Mouse (Mus musculus): Measurements from ENCODE around the gene Hoxc9. TPM values are rescaled to one million over a fixed set of nuclear protein-coding genes. Genes with fewer than 3 reads are reported as not detected.

Hoxc9 gene
- polyA plus RNA-seq, 1 experiment from 2014 or later = 0.75 TPM

GRCm38 (mm10) chr15:102955007-102955382, 21.2 kb upstream of the Hoxc9 start:
- Histone ChIP-seq H3K9me3 (ENCODE audit: control insufficient read depth, low read length) (no peaks in the 10 kb centered on the region), H3K27me3 (ENCODE audit: control insufficient read depth, insufficient read depth, low read length) (peaks cover 99% of the 10 kb centered on the region), H3K36me3 (replicated peaks; ENCODE audit: control insufficient read depth, insufficient read depth) (no peaks in the 10 kb centered on the region), H3K4me3 (replicated peaks; ENCODE audit: low read length) (no peak overlapping the region), H3K4me2 (replicated peaks) (no peak overlapping the region), H3K9ac (no peak overlapping the region), H3K4me1 (replicated peaks; ENCODE audit: control insufficient read depth, insufficient read depth, low read length) (no peaks in the 10 kb centered on the region), H3K27ac (no peak overlapping the region)
- ATAC-seq (ENCODE audit: low FRiP score) (no peak), DNase-seq (ENCODE audit: low spot score) (no peak)
- WGBS = 1% methylated on average over 28 of the region's 28 CpGs

DNA sequence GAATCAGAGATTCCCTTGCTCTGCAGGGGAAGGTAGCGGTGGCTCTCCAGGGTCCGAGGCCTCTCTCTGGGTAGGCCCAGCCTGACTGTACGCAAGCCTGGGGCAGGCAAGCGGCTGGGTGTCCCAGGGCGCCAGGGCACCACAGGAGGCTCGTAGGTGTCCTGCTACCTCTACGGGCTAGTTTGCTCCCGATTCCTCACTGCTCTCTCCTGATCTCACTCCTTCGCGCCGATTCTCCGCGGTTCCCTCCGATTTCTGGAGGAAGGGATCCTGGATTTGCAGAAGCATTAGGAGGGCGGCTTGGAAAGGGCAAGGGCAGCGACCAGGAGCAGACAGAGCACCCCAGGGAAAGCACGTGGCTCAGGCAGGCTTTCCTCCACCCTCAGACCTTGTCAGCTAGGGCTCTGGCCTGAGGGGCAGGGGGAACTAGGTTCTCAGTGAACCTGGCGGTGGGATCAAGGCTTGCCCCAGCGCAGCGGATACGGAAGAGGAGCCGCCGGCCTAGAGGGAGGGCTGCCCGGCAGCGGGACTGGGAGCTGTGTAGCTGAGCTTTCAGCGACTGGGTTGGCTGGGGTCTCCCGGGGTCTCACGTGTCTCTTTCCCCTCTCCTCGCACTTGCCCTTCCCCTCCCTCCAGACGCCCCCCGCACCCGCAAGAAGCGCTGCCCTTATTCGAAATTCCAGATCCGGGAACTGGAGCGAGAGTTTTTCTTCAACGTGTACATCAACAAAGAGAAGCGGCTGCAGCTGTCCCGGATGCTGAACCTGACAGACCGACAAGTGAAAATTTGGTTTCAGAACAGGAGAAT, 20.2 kb upstream of the Hoxc9 start:
- no peak overlapping the region for H3K4me2 ChIP-seq (replicated peaks)
- WGBS = under 1% methylated on average over 40 of the region's 40 CpGs
- ATAC-seq (ENCODE audit: low FRiP score) (no peak), DNase-seq (ENCODE audit: low spot score) (no peak)
- no peaks in the 10 kb centered on the region for H3K36me3 ChIP-seq (replicated peaks; ENCODE audit: control insufficient read depth, insufficient read depth)
- H3K27ac ChIP-seq = no peak overlapping the region
- H3K27me3 ChIP-seq (ENCODE audit: control insufficient read depth, insufficient read depth, low read length) = peaks cover 100% of the 10 kb centered on the region
- H3K9ac ChIP-seq = no peak overlapping the region
- H3K4me1 ChIP-seq (replicated peaks; ENCODE audit: control insufficient read depth, insufficient read depth, low read length) = no peaks in the 10 kb centered on the region
- no peak overlapping the region for H3K4me3 ChIP-seq (replicated peaks; ENCODE audit: low read length)
- no peaks in the 10 kb centered on the region for H3K9me3 ChIP-seq (ENCODE audit: control insufficient read depth, low read length)

- Histone ChIP-seq H3K4me3 (replicated peaks; ENCODE audit: low read length) (no peak overlapping the region), H3K27ac (no peak overlapping the region), H3K27me3 (ENCODE audit: control insufficient read depth, insufficient read depth, low read length) (peaks cover 100% of the 10 kb centered on the region), H3K9me3 (ENCODE audit: control insufficient read depth, low read length) (no peaks in the 10 kb centered on the region), H3K36me3 (replicated peaks; ENCODE audit: control insufficient read depth, insufficient read depth) (no peaks in the 10 kb centered on the region), H3K4me1 (replicated peaks; ENCODE audit: control insufficient read depth, insufficient read depth, low read length) (no peaks in the 10 kb centered on the region), H3K9ac (no peak overlapping the region), H3K4me2 (replicated peaks) (no peak overlapping the region)
- ATAC-seq (ENCODE audit: low FRiP score) (no peak), DNase-seq (ENCODE audit: low spot score) (no peak)
- WGBS = under 1% methylated on average over 12 of the region's 12 CpGs
These were observed 19.3 kb upstream of the Hoxc9 start for GRCm38 (mm10) chr15:102956906-102957305.

- no peak overlapping the region for H3K27ac ChIP-seq
- peaks cover 98% of the 10 kb centered on the region for H3K27me3 ChIP-seq (ENCODE audit: control insufficient read depth, insufficient read depth, low read length)
- ATAC-seq (ENCODE audit: low FRiP score) (no peak), DNase-seq (ENCODE audit: low spot score) (no peak)
- no peak overlapping the region for H3K9ac ChIP-seq
- H3K4me2 ChIP-seq (replicated peaks) = no peak overlapping the region
- H3K36me3 ChIP-seq (replicated peaks; ENCODE audit: control insufficient read depth, insufficient read depth) = no peaks in the 10 kb centered on the region
- 3% methylated on average over 13 of the region's 13 CpGs for WGBS
- no peaks in the 10 kb centered on the region for H3K9me3 ChIP-seq (ENCODE audit: control insufficient read depth, low read length)
- no peaks in the 10 kb centered on the region for H3K4me1 ChIP-seq (replicated peaks; ENCODE audit: control insufficient read depth, insufficient read depth, low read length)
- no peak overlapping the region for H3K4me3 ChIP-seq (replicated peaks; ENCODE audit: low read length)
These were observed 16.5 kb upstream of the Hoxc9 start for GRCm38 (mm10) chr15:102959663-102960191.

DNA sequence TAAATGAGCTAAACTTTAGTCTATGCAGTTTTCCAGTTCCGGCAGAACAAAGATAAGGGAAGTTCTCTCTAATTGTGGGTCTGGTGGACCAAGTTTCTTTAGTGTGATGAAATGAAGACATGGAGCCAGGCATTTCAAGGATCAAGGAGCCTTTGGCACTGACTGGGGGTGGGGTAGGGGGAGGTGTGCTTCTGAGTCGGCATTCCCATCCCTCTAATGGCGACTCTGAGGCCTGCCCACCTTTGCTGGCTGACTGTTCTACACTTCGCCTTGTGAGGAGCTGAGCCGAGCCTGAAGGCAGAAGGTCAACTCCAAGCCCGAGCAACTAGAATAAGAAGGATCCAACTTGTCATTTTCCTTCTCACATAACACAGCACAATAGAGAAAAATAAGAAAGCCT, 14.5 kb upstream of the Hoxc9 start:
- no peaks in the 10 kb centered on the region for H3K36me3 ChIP-seq (replicated peaks; ENCODE audit: control insufficient read depth, insufficient read depth)
- H3K4me1 ChIP-seq (replicated peaks; ENCODE audit: control insufficient read depth, insufficient read depth, low read length) = no peaks in the 10 kb centered on the region
- DNase-seq (ENCODE audit: low spot score) (no peak), ATAC-seq (ENCODE audit: low FRiP score) (no peak)
- no peak overlapping the region for H3K9ac ChIP-seq
- H3K27ac ChIP-seq = no peak overlapping the region
- 2% methylated on average over 6 of the region's 6 CpGs for WGBS
- H3K27me3 ChIP-seq (ENCODE audit: control insufficient read depth, insufficient read depth, low read length) = peaks cover 99% of the 10 kb centered on the region
- H3K4me3 ChIP-seq (replicated peaks; ENCODE audit: low read length) = no peak overlapping the region
- H3K4me2 ChIP-seq (replicated peaks) = no peak overlapping the region
- no peaks in the 10 kb centered on the region for H3K9me3 ChIP-seq (ENCODE audit: control insufficient read depth, low read length)

DNA sequence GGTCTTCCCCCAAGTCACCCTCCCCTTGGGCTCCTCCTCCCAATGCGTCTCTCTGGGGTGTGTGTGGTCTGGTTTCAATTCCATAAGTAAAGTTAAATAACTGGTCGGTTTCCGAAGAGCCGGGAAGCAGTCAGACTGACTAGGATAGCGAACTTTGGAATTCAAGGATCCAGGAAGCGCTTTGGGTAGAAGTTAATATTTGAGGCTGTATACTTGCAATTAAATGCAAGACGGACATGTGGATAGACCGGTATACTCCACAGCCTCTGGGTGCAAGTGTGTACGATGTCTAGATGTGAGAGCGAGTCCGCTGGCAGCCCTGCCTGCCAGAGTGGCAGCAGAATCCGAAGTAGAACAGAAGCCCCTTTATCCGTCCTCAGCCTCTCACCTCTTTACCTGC, 13.7 kb upstream of the Hoxc9 start:
- ATAC-seq (ENCODE audit: low FRiP score) (no peak), DNase-seq (ENCODE audit: low spot score) (no peak)
- H3K4me3 ChIP-seq (replicated peaks; ENCODE audit: low read length) = no peak overlapping the region
- WGBS = 2% methylated on average over 13 of the region's 13 CpGs
- no peak overlapping the region for H3K27ac ChIP-seq
- H3K36me3 ChIP-seq (replicated peaks; ENCODE audit: control insufficient read depth, insufficient read depth) = no peaks in the 10 kb centered on the region
- no peak overlapping the region for H3K4me2 ChIP-seq (replicated peaks)
- peaks cover 99% of the 10 kb centered on the region for H3K27me3 ChIP-seq (ENCODE audit: control insufficient read depth, insufficient read depth, low read length)
- H3K4me1 ChIP-seq (replicated peaks; ENCODE audit: control insufficient read depth, insufficient read depth, low read length) = no peaks in the 10 kb centered on the region
- H3K9ac ChIP-seq = no peak overlapping the region
- no peaks in the 10 kb centered on the region for H3K9me3 ChIP-seq (ENCODE audit: control insufficient read depth, low read length)

DNA sequence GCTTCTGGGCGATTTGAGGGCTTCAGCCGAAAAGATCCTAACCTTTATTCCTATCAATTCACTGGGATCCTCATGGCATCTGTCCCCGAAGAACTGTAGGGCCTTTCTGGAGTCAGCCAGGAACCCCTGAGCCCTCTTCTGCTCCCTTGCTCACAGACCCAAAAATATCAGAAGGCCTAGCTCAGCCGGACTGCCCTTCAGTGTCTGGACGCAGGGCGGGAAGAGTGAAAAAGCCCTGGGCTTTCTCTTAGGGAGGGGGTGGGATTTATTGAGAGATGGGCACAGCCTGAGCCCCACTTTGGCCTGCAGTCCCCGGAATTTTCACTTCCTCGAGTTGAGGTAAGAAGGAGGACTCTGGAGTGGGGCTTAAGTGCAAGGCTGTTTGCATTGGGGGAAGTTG, 13.0 kb upstream of the Hoxc9 start:
- DNase-seq (ENCODE audit: low spot score) (no peak), ATAC-seq (ENCODE audit: low FRiP score) (no peak)
- Histone ChIP-seq H3K36me3 (replicated peaks; ENCODE audit: control insufficient read depth, insufficient read depth) (no peaks in the 10 kb centered on the region), H3K4me2 (replicated peaks) (no peak overlapping the region), H3K27ac (no peak overlapping the region), H3K9ac (no peak overlapping the region), H3K4me1 (replicated peaks; ENCODE audit: control insufficient read depth, insufficient read depth, low read length) (no peaks in the 10 kb centered on the region), H3K27me3 (ENCODE audit: control insufficient read depth, insufficient read depth, low read length) (peaks cover 99% of the 10 kb centered on the region), H3K4me3 (replicated peaks; ENCODE audit: low read length) (no peak overlapping the region), H3K9me3 (ENCODE audit: control insufficient read depth, low read length) (no peaks in the 10 kb centered on the region)
- 3% methylated on average over 8 of the region's 8 CpGs for WGBS

GRCm38 (mm10) chr15:102963671-102964640, 12.3 kb upstream of the Hoxc9 start:
- H3K9me3 ChIP-seq (ENCODE audit: control insufficient read depth, low read length) = no peaks in the 10 kb centered on the region
- 2% methylated on average over 28 of the region's 28 CpGs for WGBS
- no peak overlapping the region for H3K4me3 ChIP-seq (replicated peaks; ENCODE audit: low read length)
- H3K27ac ChIP-seq = no peak overlapping the region
- H3K36me3 ChIP-seq (replicated peaks; ENCODE audit: control insufficient read depth, insufficient read depth) = no peaks in the 10 kb centered on the region
- ATAC-seq (ENCODE audit: low FRiP score) (no peak), DNase-seq (ENCODE audit: low spot score) (no peak)
- H3K4me2 ChIP-seq (replicated peaks) = no peak overlapping the region
- no peaks in the 10 kb centered on the region for H3K4me1 ChIP-seq (replicated peaks; ENCODE audit: control insufficient read depth, insufficient read depth, low read length)
- H3K9ac ChIP-seq = no peak overlapping the region
- H3K27me3 ChIP-seq (ENCODE audit: control insufficient read depth, insufficient read depth, low read length) = peaks cover 99% of the 10 kb centered on the region
